8 mouse cellular contexts compared by ENCODE assay signal in genomic region chr13:69533405-69534333, GRCm38 (mm10). TPM values are rescaled to one million over a fixed set of nuclear protein-coding genes. Genes with fewer than 3 reads are reported as not detected.
DNase-seq lines count a peak whose midpoint lies in the region; ATAC-seq and TF ChIP-seq lines count a peak whose summit lies in the region.

Nsun2 (plus strand) TSS chr13:69533746.

- under 1% methylated on average over 85 of the region's 155 CpGs for WGBS in hindbrain, embryonic 11.5 days

- no peaks in the 10 kb centered on the region for H3K27me3 ChIP-seq in Patski
- no peaks in the 10 kb centered on the region for H3K27me3 ChIP-seq in hindbrain, embryonic 11.5 days (ENCODE audit: control insufficient read depth, insufficient read depth, low read length)

- H3K9ac ChIP-seq in hindbrain, embryonic 11.5 days (ENCODE audit: low read depth, low read length): peak within 1 kb of the TSS; percentile 93

- H3K4me1 ChIP-seq in hindbrain, embryonic 11.5 days (replicated peaks; ENCODE audit: control insufficient read depth, insufficient read depth, low read length): peaks cover 18% of the 10 kb centered on the region

- peak within 1 kb of the TSS; percentile 94 for H3K27ac ChIP-seq in hindbrain, embryonic 11.5 days (ENCODE audit: low read depth, low read length)

- CTCF ChIA-PET in Patski (lab: Charles Lee): no interaction called here

- POLR2A ChIA-PET in Patski (lab: Charles Lee): no interaction called here

- no peaks in the 10 kb centered on the region for H3K9me3 ChIP-seq in hindbrain, embryonic 11.5 days (ENCODE audit: control insufficient read depth, low read length)

- peak; percentile 28 for ATAC-seq in Patski
- peak; percentile 15 for ATAC-seq in hindbrain, embryonic 11.5 days (ENCODE audit: low FRiP score)

- TF ChIP-seq CTCF in Patski (IDR thresholded peaks at IDR 0.05): no peak

- H3K36me3 ChIP-seq in hindbrain, embryonic 11.5 days (ENCODE audit: control insufficient read depth, insufficient read depth, low read length): no peaks in the 10 kb centered on the region

- H3K4me3 ChIP-seq in hindbrain, embryonic 11.5 days (ENCODE audit: low read depth, low read length): peak within 1 kb of the TSS; percentile 97

- in situ Hi-C loops in Patski (cut with MboI; ENCODE audit: low pct_unique_long_range_greater_than_20kb): loop anchor here (25.0 kb wide), 1 partner anchor 1054 kb away; no protein-coding TSS in a partner anchor

- DNase-seq in Patski (ENCODE audit: low read depth, low spot score): no peak
- DNase-seq in cerebellum, adult 9-10 months: peak; percentile 83
- peak; percentile 54 to 62 for DNase-seq in frontal cortex, postnatal 10 days (ENCODE audit: low spot score in 2 of 2)
- DNase-seq in hindbrain, embryonic 11.5 days (ENCODE audit: low spot score): peak; percentile 57
- peak in 1 of 2 experiments; percentile 52 for DNase-seq in layer of hippocampus, postnatal 14 days (ENCODE audit: low spot score in 2 of 2)
- DNase-seq in lung, postnatal 25 days (ENCODE audit: low spot score): peak; percentile 34
- peak; percentile 57 for DNase-seq in right cerebral cortex, adult 18-20 months
- DNase-seq in urinary bladder, postnatal 14 days (ENCODE audit: low spot score): peak; percentile 64

- peak within 1 kb of the TSS; percentile 91 for H3K4me2 ChIP-seq in hindbrain, embryonic 11.5 days (replicated peaks; ENCODE audit: low read depth, low read length)

RNA-seq across cellular contexts. Expression of gene Nsun2, which starts in this region (rescaled TPM):
- 100 TPM for polyA plus RNA-seq in Patski (2021)
- polyA plus RNA-seq in hindbrain, embryonic 11.5 days (2014; fragmentation: Nextera tagmentation; extraction: Ambion mirVana): 114 and 134 TPM in 2 replicates
- total RNA-seq in layer of hippocampus, postnatal 14 days (2021): 10 to 100 TPM; 72.2 to 75.5 TPM
